7 mouse cellular contexts compared by ENCODE assay signal in genomic region chr6:122491557-122491956, GRCm38 (mm10). TPM values are rescaled to one million over a fixed set of nuclear protein-coding genes. Genes with fewer than 3 reads are reported as not detected.
DNase-seq lines count a peak whose midpoint lies in the region; ATAC-seq lines count a peak whose summit lies in the region.

No protein-coding gene starts in this region.

- no peaks in the 10 kb centered on the region for H3K27me3 ChIP-seq in hindbrain, embryonic 15.5 days

- H3K36me3 ChIP-seq in hindbrain, embryonic 15.5 days: no peaks in the 10 kb centered on the region

- WGBS in hindbrain, embryonic 15.5 days: 0% methylated on average over 16 of the region's 16 CpGs

- no peaks in the 10 kb centered on the region for H3K9me3 ChIP-seq in hindbrain, embryonic 15.5 days

- H3K4me2 ChIP-seq in hindbrain, embryonic 15.5 days: peak overlapping the region; percentile 62

- DNase-seq in NIH3T3 (ENCODE audit: low read depth): peak; percentile 94
- peak; percentile 64 to 65 for DNase-seq in frontal cortex, postnatal 10 days (ENCODE audit: low spot score in 2 of 2)
- DNase-seq in layer of hippocampus, postnatal 36 days: peak; percentile 46 to 58
- peak; percentile 88 for DNase-seq in lung, postnatal 36 days
- DNase-seq in right cerebral cortex, adult 18-20 months: peak; percentile 55

- no peak overlapping the region for H3K27ac ChIP-seq in brown adipose tissue, adult 24 weeks (replicated peaks; ENCODE audit: low read depth, low read length)
- peak overlapping the region; percentile 80 for H3K27ac ChIP-seq in hindbrain, embryonic 15.5 days (replicated peaks)

- peak overlapping the region; percentile 40 for H3K9ac ChIP-seq in hindbrain, embryonic 15.5 days

- ATAC-seq in hindbrain, embryonic 15.5 days (ENCODE audit: low FRiP score, low read depth): peak; percentile 78

- H3K4me1 ChIP-seq in brown adipose tissue, adult 24 weeks (ENCODE audit: control insufficient read depth, insufficient read depth, insufficient read length, low read length): no peaks in the 10 kb centered on the region
- H3K4me1 ChIP-seq in hindbrain, embryonic 15.5 days (replicated peaks): peaks cover 38% of the 10 kb centered on the region

- peak overlapping the region; percentile 35 for H3K4me3 ChIP-seq in brown adipose tissue, adult 24 weeks (ENCODE audit: insufficient read depth, low read depth, low read length)
- H3K4me3 ChIP-seq in hindbrain, embryonic 15.5 days: peak overlapping the region; percentile 39

RNA-seq across cellular contexts. Expression of gene Rimklb, which starts 7.0 kb away (rescaled TPM):
- polyA plus RNA-seq in brown adipose tissue, adult 24 weeks (2012; ENCODE audit: insufficient read depth, insufficient read length, missing spikeins): not detected in 2 replicates
- polyA plus RNA-seq in hindbrain, embryonic 15.5 days (2015; fragmentation: Nextera tagmentation; extraction: Ambion mirVana): 106 and 111 TPM in 2 replicates
- 10 to 100 TPM; 75.8 to 86.1 TPM for total RNA-seq in layer of hippocampus, postnatal 36 days (2021)

RNA-seq across cellular contexts. Expression of gene Mfap5, which starts 14.1 kb away (rescaled TPM):
- 21.7 and 49.7 TPM in 2 replicates for polyA plus RNA-seq in brown adipose tissue, adult 24 weeks (2012; ENCODE audit: insufficient read depth, insufficient read length, missing spikeins)
- polyA plus RNA-seq in hindbrain, embryonic 15.5 days (2015; fragmentation: Nextera tagmentation; extraction: Ambion mirVana): 2.8 and 3.5 TPM in 2 replicates
- total RNA-seq in layer of hippocampus, postnatal 36 days (2021): not detected

Comparison
In these comparisons a context has a peak if more than half of its experiments do, and no peak if none do; other contexts are left out.
1. RNA of gene Rimklb, which starts 7.0 kb away (polyA plus RNA-seq): 106 to 111 TPM in hindbrain, embryonic 15.5 days; not detected in brown adipose tissue, adult 24 weeks; every median in the first group is over 10 times any median in the second.
2. Peak in every context shown above with its lines, with median percentiles within 50 percentile points of each other: DNase-seq.